Mouse (Mus musculus) testis, adult 2 months (tissue): Measurements from ENCODE around the gene Nedd9. TPM values are rescaled to one million over a fixed set of nuclear protein-coding genes. Genes with fewer than 3 reads are reported as not detected.

Experiments used
- H3K27ac ChIP-seq: fragments of 200-500 bp; 2 replicates; pipeline ENCODE4 v1.5.1; 2012; ENCODE audit warnings: low read depth, low read length; ENCODE audit not compliant: control insufficient read depth, insufficient read depth
- H3K27me3 ChIP-seq: fragments of 200-500 bp; 2 replicates; pipeline ENCODE4 v1.6.1; 2012; ENCODE audit warnings: mild to moderate bottlenecking, low read length, moderate library complexity; ENCODE audit not compliant: control insufficient read depth, insufficient read depth
- H3K36me3 ChIP-seq: fragments of 200-500 bp; 2 replicates; pipeline ENCODE4 v1.6.1; 2012; ENCODE audit warnings: mild to moderate bottlenecking, low read length; ENCODE audit not compliant: control insufficient read depth, insufficient read depth
- H3K4me1 ChIP-seq: fragments of 200-500 bp; 2 replicates; pipeline ENCODE4 v1.6.1; 2012; ENCODE audit warnings: low read length; ENCODE audit not compliant: control insufficient read depth, insufficient read depth
- H3K4me3 ChIP-seq: fragments of 200-500 bp; 2 replicates; pipeline ENCODE4 v1.5.1; 2012; ENCODE audit warnings: low read depth, mild to moderate bottlenecking, low read length, moderate library complexity, mixed read lengths; ENCODE audit not compliant: control insufficient read depth
- CTCF ChIP-seq: fragments of 200-500 bp; IDR thresholded peaks from 2 replicates; pipeline ENCODE4 v1.5.1; 2012; ENCODE audit warnings: low read depth, mild to moderate bottlenecking, inconsistent platforms, low read length, moderate library complexity; ENCODE audit not compliant: control insufficient read depth, insufficient read depth, insufficient replicate concordance
- POLR2A ChIP-seq: fragments of 200-500 bp; IDR thresholded peaks from 2 replicates; pipeline ENCODE4 v1.6.1; 2012; ENCODE audit warnings: low read depth, mild to moderate bottlenecking, inconsistent platforms, low read length, moderate library complexity; ENCODE audit not compliant: control insufficient read depth
- polyA plus RNA-seq: library from polyadenylated mRNA; depleted of rRNA; stranded (reverse); fragments of >200 nt; gene quantifications from 2 replicates; pipeline ENCODE4 v1.2.3, GENCODE M21; 2012

Gene Nedd9
- polyA plus RNA-seq, 1 experiment = 3.0 TPM

DNA sequence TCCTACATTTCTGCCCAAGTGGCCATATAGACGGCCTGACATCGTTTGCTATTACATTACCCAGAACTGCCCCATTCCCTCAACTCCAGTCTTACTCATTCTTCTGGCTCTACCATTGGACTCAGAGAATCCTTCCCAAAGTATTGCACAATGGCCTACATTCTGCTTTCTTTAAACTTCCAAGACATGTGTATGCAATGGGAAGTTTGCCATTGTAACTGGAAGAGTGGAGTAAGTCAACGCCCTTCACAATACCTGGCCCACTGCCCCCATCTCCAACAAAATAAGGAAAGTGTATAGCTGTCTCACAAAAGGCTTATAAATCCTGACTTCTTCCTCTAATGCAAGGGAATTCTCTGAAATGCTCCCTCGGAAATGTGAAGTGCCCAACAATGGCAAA, 30.0 kb upstream of the Nedd9 start:
- no peaks in the 10 kb centered on the region for H3K4me1 ChIP-seq
- H3K4me3 ChIP-seq = no peak overlapping the region
- no peak overlapping the region for H3K27ac ChIP-seq
- H3K36me3 ChIP-seq = no peaks in the 10 kb centered on the region
- TF ChIP-seq CTCF (no peak), POLR2A (no peak)
- H3K27me3 ChIP-seq = no peaks in the 10 kb centered on the region

GRCm38 (mm10) chr13:41515749-41516148, 28.6 kb upstream of the Nedd9 start:
- Histone ChIP-seq H3K4me1 (no peaks in the 10 kb centered on the region), H3K4me3 (no peak overlapping the region), H3K27ac (no peak overlapping the region), H3K27me3 (no peaks in the 10 kb centered on the region), H3K36me3 (no peaks in the 10 kb centered on the region)
- TF ChIP-seq CTCF (no peak), POLR2A (no peak)

DNA sequence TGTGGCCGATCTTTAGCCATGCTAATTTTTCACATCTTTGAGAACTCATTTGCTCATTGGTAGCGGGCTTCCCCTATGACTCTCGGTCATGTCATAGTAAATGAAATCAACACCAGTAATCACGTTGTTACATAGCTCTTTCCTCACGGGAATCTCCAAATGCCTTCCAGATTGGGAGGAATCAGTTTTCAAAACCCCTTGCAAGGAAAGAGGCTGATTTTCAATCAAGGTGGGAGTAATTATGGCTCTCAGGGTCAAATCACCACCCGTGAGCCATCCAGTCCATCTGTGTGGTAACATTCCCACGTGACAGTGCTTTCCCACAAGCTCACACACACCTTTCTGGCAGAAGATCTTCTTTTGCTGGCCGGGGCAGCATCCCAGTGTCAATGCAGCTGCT, 27.8 kb upstream of the Nedd9 start:
- Histone ChIP-seq H3K36me3 (no peaks in the 10 kb centered on the region), H3K27me3 (no peaks in the 10 kb centered on the region), H3K27ac (no peak overlapping the region), H3K4me3 (no peak overlapping the region), H3K4me1 (no peaks in the 10 kb centered on the region)
- TF ChIP-seq CTCF = no peak
- TF ChIP-seq POLR2A = no peak

DNA sequence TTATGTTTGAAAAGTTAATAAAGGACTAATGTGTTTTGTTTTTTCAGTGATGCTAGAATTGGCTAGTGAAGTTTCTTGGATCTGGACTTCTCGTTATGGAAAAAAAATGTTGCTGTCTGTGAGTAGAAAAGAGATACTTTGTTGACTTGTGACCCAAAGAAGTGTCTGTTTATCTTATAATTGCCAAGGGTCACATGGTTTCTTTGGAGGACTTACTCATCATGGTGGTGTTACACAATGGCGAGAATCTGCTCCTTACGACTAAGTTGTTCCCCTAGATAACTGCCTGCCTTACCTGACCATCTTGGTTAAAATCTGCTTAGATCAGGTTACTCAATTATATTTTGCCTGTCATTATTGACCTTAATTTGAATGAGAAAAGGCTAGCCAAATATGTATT, 26.3 kb upstream of the Nedd9 start:
- TF ChIP-seq CTCF (no peak), POLR2A (no peak)
- no peak overlapping the region for H3K27ac ChIP-seq

DNA sequence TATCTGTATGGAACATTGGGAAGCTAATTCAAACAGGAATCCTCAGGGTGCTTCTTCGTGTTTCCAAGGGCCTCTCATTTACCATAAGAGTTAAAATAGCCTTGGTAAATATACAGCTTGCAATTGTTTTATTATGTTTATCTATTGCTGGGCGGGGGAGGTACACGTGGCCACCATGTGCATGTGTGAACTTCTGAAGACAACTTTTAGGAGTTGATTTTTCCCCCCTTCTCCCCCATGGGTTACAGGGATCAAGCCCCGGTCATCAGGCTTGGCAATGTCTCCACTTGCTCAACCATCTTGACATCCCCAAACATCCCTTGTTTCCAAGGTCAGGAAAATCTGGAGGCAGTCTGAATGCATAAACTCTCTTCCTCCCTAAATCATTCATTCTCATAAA, 25.1 kb upstream of the Nedd9 start:
- H3K36me3 ChIP-seq = no peaks in the 10 kb centered on the region
- no peak overlapping the region for H3K27ac ChIP-seq
- no peak for TF ChIP-seq POLR2A
- H3K27me3 ChIP-seq = no peaks in the 10 kb centered on the region
- no peak overlapping the region for H3K4me3 ChIP-seq
- no peaks in the 10 kb centered on the region for H3K4me1 ChIP-seq

More for the DNA sequence above, 26.3 kb upstream of the Nedd9 start:
- no peaks in the 10 kb centered on the region for H3K4me1 ChIP-seq
- no peak overlapping the region for H3K4me3 ChIP-seq
- no peaks in the 10 kb centered on the region for H3K27me3 ChIP-seq
- H3K36me3 ChIP-seq = no peaks in the 10 kb centered on the region

- no peaks in the 10 kb centered on the region for H3K4me1 ChIP-seq
- H3K4me3 ChIP-seq = no peak overlapping the region
- TF ChIP-seq POLR2A (no peak), CTCF (no peak)
- H3K27ac ChIP-seq = no peak overlapping the region
- H3K27me3 ChIP-seq = no peaks in the 10 kb centered on the region
- H3K36me3 ChIP-seq = no peaks in the 10 kb centered on the region
Observed at GRCm38 (mm10) chr13:41510631-41511419, 23.7 kb upstream of the Nedd9 start.

GRCm38 (mm10) chr13:41505594-41505993, 18.4 kb upstream of the Nedd9 start:
- no peak overlapping the region for H3K27ac ChIP-seq
- no peaks in the 10 kb centered on the region for H3K4me1 ChIP-seq
- H3K4me3 ChIP-seq = no peak overlapping the region
- TF ChIP-seq CTCF (no peak), POLR2A (no peak)
- H3K27me3 ChIP-seq = no peaks in the 10 kb centered on the region
- H3K36me3 ChIP-seq = no peaks in the 10 kb centered on the region

- TF ChIP-seq CTCF (no peak), POLR2A (no peak)
- Histone ChIP-seq H3K4me3 (no peak overlapping the region), H3K4me1 (no peaks in the 10 kb centered on the region), H3K27ac (no peak overlapping the region), H3K27me3 (no peaks in the 10 kb centered on the region), H3K36me3 (no peaks in the 10 kb centered on the region)
Observed at GRCm38 (mm10) chr13:41504997-41505396, 17.8 kb upstream of the Nedd9 start.

DNA sequence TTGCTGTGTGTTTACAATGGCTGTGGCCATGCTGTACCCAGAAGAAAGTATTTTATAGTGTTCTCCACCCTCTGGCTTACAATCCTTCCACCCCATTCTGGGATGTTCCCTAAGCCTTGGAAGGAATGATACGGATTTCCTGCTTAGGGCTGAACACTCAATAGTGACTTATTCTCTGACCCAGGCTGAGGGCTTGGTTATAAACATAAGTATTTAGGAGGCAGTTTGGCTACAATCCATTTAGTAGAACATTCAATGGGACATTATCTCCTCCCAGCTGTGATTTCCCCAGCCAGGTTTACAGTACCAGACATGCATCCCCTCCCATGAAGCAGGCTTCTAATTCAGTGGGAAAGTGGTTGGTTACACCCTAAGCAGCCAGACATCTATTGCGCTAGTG, 17.3 kb upstream of the Nedd9 start:
- no peak overlapping the region for H3K27ac ChIP-seq
- H3K4me3 ChIP-seq = no peak overlapping the region
- TF ChIP-seq CTCF (no peak), POLR2A (no peak)
- no peaks in the 10 kb centered on the region for H3K36me3 ChIP-seq
- H3K27me3 ChIP-seq = no peaks in the 10 kb centered on the region
- no peaks in the 10 kb centered on the region for H3K4me1 ChIP-seq
